Mouse (Mus musculus) retina, postnatal 1 day (tissue): ENCODE results near the gene C1qa.
A peak's percentile ranks its signal among the peaks of the same experiment; 100 is the strongest.

Source experiments
- DNase-seq: peaks from one replicate; pipeline ENCODE4 v3.0.0-alpha.2; 2012

Gene C1qa

GRCm38 (mm10) chr4:136898637-136899036 lies at the start of gene C1qa:
Gene C1qa (minus strand): TSS chr4:136898803.
- no peak for DNase-seq

DNA sequence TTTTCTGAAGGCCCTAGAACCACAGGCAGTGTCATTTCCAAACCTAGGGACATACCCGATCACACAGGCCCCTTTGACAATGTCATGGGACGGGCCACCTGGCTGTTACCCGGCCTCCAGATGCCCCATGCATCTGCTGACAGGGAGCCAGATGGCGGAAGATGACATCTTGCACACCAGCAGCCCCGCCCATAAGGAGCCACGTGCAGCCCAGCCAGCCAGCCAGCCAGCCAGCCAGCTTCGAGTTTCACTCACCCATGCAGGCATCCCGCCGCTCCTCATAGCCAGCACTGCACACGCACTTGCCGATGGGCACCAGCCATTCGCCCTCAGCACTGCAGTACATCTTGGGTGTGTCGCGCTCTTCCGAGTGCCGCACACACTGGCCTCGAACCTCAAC lies 46.8 kb upstream of the C1qa start:
- DNase-seq: peak; percentile 80

DNA sequence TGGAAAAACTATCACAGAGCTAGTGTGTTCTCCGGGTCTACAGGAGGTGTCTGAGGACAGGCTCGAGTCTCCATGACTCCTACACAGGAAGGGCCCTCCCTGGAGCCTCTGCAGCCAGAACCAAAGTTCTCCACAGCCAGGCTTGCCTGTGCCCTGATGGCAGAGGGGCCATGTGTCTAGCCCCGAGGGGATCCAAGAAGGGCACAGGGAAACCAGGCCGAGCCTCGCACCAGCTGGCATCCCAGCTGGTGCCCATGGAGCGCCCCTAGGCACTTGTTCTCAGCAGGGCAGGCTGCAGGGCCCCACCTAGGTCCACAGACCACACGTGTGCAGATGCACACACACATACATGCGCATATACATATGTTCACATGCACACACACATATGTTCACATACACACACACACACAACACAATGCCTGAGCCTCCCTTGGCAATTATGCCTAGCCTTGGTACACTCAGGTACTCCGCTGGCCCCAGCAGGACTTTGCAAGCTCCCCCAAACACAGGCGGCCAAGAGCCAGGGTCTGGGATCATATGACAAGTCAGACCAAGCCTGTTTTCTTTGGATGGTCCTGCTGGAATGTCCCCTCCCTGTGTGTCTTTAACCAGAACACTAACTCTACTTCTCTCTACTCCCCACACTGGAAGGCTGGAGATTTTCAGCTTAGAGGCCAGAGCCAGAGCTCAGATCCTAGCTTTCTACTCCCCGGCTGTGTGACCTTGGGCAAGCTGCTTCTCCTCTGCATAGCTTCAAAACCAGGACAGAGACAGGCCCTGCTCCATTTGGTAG lies 46.2 kb upstream of the C1qa start:
- DNase-seq: peak; percentile 61

DNA sequence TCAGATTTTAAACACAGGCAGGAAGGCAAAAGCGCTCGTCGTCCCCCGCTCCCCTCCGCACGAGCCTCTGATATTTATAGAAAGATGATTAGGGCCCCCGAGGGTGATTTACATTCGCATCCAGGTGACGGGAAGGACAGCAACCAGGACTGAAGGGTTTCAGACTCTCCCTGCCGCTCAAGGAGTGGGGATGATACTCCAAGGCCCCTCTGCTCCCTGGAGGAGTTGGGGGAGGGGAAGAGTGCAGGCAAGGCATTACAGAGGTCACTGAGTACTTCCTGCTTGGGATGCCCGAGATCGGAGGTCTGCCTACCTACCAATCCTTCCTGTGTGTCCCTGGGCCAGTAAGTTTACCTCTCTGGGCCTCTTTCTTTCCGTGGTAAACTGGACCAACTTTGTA lies 44.6 kb upstream of the C1qa start:
- DNase-seq: no peak

DNA sequence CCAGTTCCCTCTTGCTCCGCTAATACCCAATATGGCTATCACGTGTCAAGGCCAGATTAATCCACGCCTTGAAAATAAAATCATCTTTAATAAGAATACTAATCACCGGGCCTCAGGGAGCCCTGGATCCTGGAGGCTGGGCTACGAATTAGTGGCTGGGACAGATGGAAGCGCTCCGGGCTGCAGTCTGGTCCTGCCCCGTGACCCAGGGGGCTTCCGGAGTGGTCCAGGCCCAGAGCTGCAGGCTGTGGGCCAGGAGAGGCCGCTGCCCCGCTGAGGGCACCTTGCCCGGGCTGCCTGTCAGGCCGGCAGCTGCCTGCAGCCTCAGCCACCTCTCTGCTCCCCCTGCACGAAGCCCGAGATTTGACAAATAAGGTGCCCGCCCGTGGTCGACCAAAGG lies 44.2 kb upstream of the C1qa start:
- DNase-seq: peak; percentile 88

GRCm38 (mm10) chr4:136937935-136938334 lies 39.3 kb upstream of the C1qa start:
- DNase-seq: no peak

DNA sequence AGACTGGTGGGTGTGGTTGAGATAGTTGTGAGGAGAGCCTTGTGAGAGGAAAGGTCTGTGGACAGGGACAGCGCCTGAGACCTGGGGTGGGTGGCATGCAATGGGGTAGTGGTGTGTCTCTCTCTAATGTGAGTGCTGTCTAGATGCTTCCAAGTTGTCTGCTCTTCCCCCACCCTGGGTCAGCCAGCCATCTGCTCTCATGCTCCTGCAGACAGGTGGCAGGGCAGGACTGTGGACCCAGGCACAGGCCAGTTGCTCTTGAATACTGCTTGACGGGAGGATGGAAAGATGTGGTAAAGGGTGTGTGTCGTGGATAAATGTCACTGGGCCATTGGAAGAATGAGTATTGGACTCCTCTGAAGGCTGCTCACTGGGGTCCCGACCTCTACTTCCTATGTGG lies 38.7 kb upstream of the C1qa start:
- DNase-seq: no peak

DNA sequence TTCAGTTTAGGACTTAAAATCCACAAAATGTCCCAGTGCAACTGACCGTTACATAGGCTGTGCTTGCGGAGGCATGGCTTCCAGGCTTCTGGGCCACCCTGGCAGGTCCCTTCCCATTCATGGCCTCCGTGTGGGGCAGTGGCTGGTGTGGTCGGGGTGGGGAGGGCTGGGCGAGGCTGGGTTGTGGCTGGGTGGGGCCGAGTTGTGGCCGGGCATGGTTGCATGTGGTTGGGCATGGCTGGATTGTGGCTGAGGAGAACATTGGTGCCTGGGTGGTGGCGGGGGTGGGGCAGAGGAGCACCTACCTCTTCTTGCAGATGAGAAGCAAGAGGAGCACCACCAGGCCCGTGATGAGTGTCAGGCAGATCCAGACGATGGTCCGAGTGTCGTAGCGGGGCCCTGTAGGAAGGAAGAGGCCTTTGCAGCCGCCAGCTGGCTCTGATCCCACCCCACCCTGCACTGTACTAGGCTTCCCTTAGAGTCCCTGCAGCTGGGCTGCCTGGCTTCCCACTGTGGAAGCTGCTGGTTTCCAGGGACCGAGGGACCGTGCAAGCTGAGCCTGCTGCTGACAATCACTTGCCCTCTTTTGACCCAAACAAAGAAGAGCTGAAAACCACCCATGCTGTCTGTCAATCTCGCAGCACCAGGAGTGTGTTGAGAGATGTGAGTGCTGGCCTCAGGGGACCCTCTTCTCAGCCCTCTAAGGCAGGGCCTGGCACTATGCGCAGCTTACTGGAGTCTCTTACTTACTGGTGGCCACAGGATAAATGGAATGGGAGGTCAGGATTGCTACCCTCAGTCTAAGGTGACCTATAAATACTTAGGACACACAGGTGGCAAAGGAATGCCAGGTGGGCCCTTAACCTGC lies 36.4 kb upstream of the C1qa start:
- DNase-seq: peak; percentile 62

DNA sequence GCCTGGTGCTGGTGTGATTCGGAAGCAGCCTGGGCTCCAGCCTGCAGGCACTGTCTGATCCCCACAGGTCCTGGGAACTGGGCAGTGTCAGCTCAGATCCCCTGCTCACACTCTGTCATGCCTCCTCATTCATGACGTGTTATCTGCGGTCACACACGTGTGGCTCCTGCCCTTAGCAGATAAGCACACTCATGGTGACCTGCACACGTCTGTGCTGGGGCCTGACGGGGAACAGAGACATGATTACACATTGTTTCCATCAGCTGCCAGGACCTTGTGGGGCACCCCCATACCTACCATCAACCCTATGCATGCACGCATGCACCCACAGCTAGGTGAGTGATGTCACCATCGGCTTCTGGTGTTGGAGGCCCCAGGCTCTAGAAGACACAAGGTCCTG lies 31.9 kb upstream of the C1qa start:
- DNase-seq: no peak

DNA sequence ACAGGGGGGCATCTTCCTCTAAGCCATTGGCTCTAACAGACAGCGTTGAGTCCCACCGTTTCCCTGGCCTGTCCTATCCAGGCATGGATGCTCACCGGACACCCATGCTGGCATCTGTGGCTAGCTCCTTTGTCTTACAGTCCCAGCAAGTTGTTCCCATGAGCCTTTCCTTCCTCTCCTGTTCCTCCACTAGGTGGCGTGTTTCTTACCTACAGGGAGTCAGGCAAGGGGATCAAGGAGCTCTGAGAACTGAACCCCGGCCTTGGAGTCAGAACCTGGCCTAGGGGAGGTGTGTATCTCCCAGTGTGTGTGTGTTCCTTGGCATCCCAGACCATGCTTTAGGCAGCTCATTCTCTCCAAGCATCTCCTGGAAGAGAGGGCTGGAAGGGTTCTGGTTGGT lies 30.3 kb upstream of the C1qa start:
- peak; percentile 80 for DNase-seq

DNA sequence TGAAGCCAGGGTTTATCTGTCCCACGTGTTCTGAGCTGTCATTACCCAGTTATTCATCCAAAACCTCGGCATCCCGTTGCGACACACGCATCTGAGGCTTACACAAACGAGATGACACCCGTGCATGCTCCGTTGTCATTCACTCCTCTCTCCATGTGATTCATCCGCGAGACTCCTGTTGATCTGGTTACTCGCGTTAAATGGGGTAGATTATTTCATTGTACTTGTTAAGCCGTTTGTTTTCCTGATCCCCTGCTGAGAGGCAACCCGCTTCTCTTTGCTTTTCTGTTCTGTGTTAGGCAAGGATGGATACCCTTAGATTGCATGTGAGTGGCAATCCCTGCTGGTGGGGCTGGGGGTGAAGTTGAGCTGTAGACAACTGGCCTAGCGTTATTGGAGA lies 27.2 kb upstream of the C1qa start:
- DNase-seq: peak; percentile 90

GRCm38 (mm10) chr4:136924529-136924928 lies 25.9 kb upstream of the C1qa start:
- DNase-seq: peak; percentile 73

DNA sequence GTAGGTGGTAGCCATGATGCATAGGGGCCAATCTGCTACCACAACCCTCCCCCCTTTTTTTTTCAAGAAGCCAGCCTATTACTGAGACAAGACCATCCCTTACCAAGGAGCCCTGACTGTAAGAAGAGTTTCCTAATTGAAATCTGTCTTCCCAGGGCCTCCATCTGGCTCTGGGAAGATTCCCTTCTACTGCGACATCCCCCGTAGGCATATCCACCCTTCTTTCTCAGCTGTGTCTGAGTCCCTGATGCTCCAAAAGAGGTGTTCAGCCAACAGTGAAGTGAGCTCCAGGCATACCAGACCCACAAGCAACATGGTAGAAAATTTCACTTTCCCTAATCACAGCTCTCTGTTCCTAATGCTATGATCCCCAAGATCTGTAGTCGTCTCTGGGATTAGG lies 20.9 kb upstream of the C1qa start:
- no peak for DNase-seq

- no peak for DNase-seq
Measured at GRCm38 (mm10) chr4:136918834-136919233, 20.2 kb upstream of the C1qa start.

DNA sequence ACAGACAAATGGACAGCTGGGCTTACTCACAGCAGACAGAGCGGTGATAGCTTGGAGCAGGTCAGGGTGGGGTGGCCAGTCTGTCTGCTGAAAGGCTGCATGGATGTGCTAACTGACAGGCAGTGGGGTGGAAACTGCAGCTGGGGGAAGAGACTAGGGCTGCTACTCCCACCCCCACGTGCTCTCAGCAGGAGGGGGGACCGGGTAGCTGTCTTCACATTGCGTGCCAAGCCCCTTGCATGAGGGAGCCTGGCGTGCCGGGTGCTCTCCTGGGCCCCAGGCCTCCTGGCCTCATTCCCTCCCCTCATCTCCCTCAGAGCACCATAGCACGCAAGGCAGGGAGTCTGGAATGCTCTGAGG lies 18.5 kb upstream of the C1qa start:
- no peak for DNase-seq

DNA sequence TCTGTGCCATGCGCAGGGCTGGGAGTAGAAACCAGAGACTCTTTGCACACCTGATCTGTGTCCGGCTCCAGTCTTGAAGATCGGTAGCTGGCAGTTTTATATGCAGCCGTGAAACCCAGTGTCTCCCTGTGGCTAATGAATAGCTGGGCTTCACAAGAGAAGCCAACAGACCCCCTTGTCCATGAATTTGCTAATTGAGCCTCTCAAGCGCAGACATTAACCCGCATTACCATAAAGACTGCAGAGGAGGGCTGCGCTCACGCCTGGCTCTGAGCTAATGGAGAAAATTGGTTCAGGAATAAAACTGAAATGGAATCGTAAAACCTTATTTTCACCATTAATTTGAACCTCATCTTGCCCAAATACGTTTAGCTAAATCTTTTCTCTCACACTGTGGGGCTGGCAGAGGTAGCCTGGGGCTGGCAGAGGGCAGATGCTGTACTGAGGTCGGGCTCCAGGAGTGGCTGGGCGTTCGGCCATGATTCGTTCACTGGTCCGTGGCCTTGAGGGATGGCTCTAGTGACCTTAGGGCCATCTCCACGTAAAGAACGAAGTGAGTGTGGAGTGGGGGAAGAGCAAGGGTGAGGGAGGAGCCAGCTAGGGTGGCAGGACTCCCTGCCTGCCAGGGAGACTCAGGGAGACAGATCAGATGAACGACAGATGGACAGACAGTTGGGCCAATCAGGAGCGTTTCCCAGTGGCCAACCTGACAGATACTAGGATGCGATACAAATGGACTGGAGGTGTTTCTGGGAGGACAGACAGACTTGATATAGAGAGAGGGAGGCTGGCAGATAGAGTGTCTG lies 18.0 kb upstream of the C1qa start:
- DNase-seq: peak; percentile 67

- DNase-seq: peak; percentile 46
Measured at GRCm38 (mm10) chr4:136912841-136913240, 14.2 kb upstream of the C1qa start.

DNA sequence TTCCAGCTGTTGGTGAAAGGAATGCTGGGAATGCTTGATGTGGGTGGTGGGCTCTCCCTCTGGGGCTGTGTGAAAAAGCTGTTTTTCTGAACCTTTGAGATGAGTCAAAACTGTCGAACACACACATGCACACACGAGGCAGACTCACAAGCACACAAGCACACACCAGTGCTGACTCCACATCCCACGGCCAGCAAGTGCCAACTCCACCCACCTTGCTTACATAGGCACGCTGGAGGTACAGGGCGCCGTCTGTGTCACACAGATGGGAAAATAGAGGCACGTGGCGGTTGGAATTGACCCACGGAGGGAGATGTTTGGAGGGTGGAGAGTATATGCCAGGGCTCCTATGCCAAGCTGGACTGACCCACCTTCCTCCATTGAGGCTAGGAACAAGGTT lies 13.2 kb upstream of the C1qa start:
- DNase-seq: no peak

- peak; percentile 86 for DNase-seq
Measured at GRCm38 (mm10) chr4:136911211-136911646, 12.6 kb upstream of the C1qa start.

GRCm38 (mm10) chr4:136907809-136908208 lies 9.2 kb upstream of the C1qa start:
- no peak for DNase-seq

DNA sequence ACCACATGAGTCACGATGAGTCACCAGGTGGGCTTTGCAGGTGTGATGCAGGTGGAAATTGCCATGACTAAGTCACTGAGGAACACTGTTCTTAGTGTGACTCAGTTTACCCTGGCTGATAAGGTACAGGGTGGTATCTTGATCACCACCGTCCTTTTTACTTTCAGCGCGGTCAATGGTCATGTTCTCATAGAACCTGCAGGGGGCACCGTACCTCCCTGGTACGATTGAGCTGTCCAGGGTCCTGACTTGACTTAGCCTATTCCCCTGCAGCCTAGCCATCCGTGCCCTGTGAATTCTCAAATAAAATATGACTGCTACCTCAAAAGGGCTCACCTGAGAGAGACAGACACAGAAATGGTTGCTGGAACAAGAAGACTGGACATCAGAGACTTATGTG lies 8.4 kb upstream of the C1qa start:
- peak; percentile 77 for DNase-seq

DNA sequence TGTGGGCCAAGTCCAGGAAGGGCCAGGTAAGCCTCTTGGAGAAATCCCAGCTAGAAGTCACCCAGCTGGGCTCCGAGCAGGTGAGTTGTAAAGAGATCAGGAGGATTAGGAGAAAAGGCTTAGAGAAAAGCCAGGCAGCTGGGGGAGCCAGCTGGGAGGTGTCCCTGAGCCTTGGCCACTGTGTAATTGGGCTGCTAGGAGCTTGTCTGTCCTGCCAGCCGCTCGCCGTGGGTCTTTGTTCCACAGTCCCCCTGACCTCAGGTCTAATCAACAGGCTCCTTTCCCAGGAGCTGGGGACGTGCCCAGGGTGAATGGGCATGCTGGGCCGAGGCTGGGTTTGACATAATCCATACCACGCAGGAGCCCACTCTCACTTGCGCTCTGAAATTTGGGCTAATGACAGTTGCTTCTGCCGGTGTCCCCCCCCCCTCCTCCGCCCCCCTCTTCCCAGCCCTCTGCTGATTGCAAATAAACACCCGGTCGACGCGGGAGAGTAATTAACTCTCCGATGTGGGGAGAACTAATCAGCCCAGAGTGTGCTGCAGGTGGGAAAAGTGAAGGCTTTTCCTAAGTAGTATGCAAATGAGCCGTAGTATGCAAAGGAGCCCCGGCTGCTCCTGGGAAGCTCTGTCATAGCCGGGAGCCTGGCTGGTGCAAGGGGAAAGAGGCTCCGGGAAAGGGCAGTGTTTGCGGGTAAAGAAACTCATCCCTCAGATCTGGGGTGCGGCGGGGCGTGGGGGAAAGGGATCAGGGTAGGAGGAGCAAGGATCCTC lies 6.3 kb upstream of the C1qa start:
- peak; percentile 88 for DNase-seq

GRCm38 (mm10) chr4:136899154-136899553 lies 551 bp upstream of the C1qa start:
- no peak for DNase-seq
